ENCODE assay signal across 13 mouse cellular contexts in the genomic region with DNA sequence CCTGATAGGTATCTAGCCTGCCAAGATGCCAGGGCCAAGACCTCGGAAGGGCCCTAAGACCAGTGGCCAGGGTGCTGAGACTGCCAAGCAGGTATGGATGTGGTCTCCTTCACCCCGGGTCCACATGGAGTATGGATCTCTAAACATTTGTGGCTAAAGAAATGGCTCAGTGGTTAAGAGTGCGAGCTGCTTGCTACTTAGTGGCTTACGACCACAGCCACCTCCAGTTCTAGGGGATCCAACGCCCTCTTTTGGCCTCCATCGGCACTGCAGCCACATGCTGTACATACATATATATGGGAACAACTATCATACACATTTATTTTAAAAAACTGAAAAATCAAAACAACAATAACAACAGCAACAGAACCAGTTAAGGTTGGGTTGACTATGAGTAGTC. TPM values are rescaled to one million over a fixed set of nuclear protein-coding genes. Genes with fewer than 3 reads are reported as not detected.
DNase-seq lines count a peak whose midpoint lies in the region; ATAC-seq and TF ChIP-seq lines count a peak whose summit lies in the region.
"Had no signal": no experiment of that assay in that cellular context is flagged by ENCODE, and none has a peak within 500 bp of the region (broad histone marks: within the 10 kb centered on the region; RNA-seq: fewer than 3 reads in every experiment).

No protein-coding gene starts in this region.

- peak; percentile 43 for TF ChIP-seq CTCF in midbrain, postnatal 0 days (IDR thresholded peaks at IDR 0.05)
- peak in 2 of 3 experiments; percentile 34 to 41; a peak in 3 of 6 replicates for TF ChIP-seq CTCF in MEL (IDR thresholded peaks at IDR 0.05 in 2 of 3, conservative IDR thresholded peaks at IDR 0.05 in 1 of 3; ENCODE audit: control insufficient read depth in 1 of 3, insufficient read depth in 1 of 3, low read depth in 2 of 3, low read length in 3 of 3, poor library complexity in 1 of 3, severe bottlenecking in 1 of 3)

- H3K4me3 ChIP-seq in midbrain, postnatal 0 days (ENCODE audit: low read depth, low read length): no peak overlapping the region
- no peak overlapping the region for H3K4me3 ChIP-seq in midbrain, embryonic 15.5 days
- H3K4me3 ChIP-seq in MEL (ENCODE audit: control insufficient read depth in 1 of 2, insufficient read depth in 1 of 2, low read depth in 2 of 2, low read length in 2 of 2): no peak overlapping the region

- H3K79me2 ChIP-seq in MEL (ENCODE audit: control insufficient read depth, insufficient read depth, low read length, poor library complexity): peaks cover 7% of the 10 kb centered on the region

- H3K27ac ChIP-seq in midbrain, postnatal 0 days (ENCODE audit: low read depth, low read length): no peak overlapping the region
- H3K27ac ChIP-seq in midbrain, embryonic 15.5 days: no peak overlapping the region
- no peak overlapping the region for H3K27ac ChIP-seq in MEL (ENCODE audit: control insufficient read depth, low read depth, low read length)
- H3K27ac ChIP-seq: limb, embryonic 15.5 days; neural tube, embryonic 15.5 days had no signal

- WGBS in midbrain, postnatal 0 days: 97% methylated on average over 6 of the region's 6 CpGs
- WGBS in midbrain, embryonic 15.5 days: 97% methylated on average over 6 of the region's 6 CpGs

- peak; percentile 90 for DNase-seq in heart, adult 11 months
- DNase-seq in heart, postnatal 14 days: no peak
- no peak for DNase-seq in midbrain, postnatal 0 days (ENCODE audit: low spot score)
- peak; percentile 44 for DNase-seq in MEL (ENCODE audit: low read depth, low spot score)
- peak; percentile 18 for DNase-seq in thymus, postnatal 25 days
- DNase-seq in right cerebral cortex, postnatal 4 days: no peak
- DNase-seq: kidney, adult 8-10 months; layer of hippocampus, postnatal 36 days had no signal

- no peak; the same call in 1 of the 2 replicates for TF ChIP-seq RAD21 in MEL (IDR thresholded peaks at IDR 0.05; ENCODE audit: low read depth, low read length)

- no peak for ATAC-seq in midbrain, postnatal 0 days (ENCODE audit: low FRiP score)
- ATAC-seq in midbrain, embryonic 15.5 days (replicated peaks): no peak
- ATAC-seq: Patski had no signal

- H3K27me3 ChIP-seq in midbrain, postnatal 0 days (ENCODE audit: insufficient read depth, low read length): no peaks in the 10 kb centered on the region
- H3K27me3 ChIP-seq in midbrain, embryonic 15.5 days (replicated peaks): no peaks in the 10 kb centered on the region
- H3K27me3 ChIP-seq in MEL (ENCODE audit: control insufficient read depth in 1 of 2, insufficient read depth in 2 of 2, low read length in 2 of 2): no peaks in the 10 kb centered on the region
- H3K27me3 ChIP-seq: limb, embryonic 15.5 days; neural tube, embryonic 15.5 days; Patski had no signal

- TF ChIP-seq EP300 in MEL (IDR thresholded peaks at IDR 0.05; ENCODE audit: low read depth in 1 of 2, low read length in 2 of 2): no peak

- no peak overlapping the region for H3K4me2 ChIP-seq in midbrain, postnatal 0 days (ENCODE audit: low read depth, low read length, poor library complexity, severe bottlenecking)
- no peak overlapping the region for H3K4me2 ChIP-seq in midbrain, embryonic 15.5 days

- H3K36me3 ChIP-seq in midbrain, postnatal 0 days (ENCODE audit: insufficient read depth, low read length): peaks cover 16% of the 10 kb centered on the region
- peaks cover 10% of the 10 kb centered on the region for H3K36me3 ChIP-seq in midbrain, embryonic 15.5 days (replicated peaks)
- peaks cover 2 to 11% of the 10 kb centered on the region in 2 experiments; a peak in 3 of 4 replicates for H3K36me3 ChIP-seq in MEL (ENCODE audit: control insufficient read depth in 1 of 2, insufficient read depth in 2 of 2, low read length in 2 of 2)

- no peak for TF ChIP-seq POLR2A in MEL (IDR thresholded peaks at IDR 0.05; ENCODE audit: control insufficient read depth in 1 of 2, insufficient read depth in 1 of 2, low read depth in 1 of 2, low read length in 2 of 2, poor library complexity in 1 of 2)

- H3K4me1 ChIP-seq in midbrain, postnatal 0 days (ENCODE audit: insufficient read depth, low read length): no peaks in the 10 kb centered on the region
- H3K4me1 ChIP-seq in midbrain, embryonic 15.5 days: peaks cover 17% of the 10 kb centered on the region
- peaks cover 0 to 17% of the 10 kb centered on the region in 2 experiments; a peak in 3 of 4 replicates for H3K4me1 ChIP-seq in MEL (ENCODE audit: control insufficient read depth in 1 of 2, insufficient read depth in 2 of 2, low read length in 2 of 2)

- no peaks in the 10 kb centered on the region for H3K9me3 ChIP-seq in midbrain, postnatal 0 days (ENCODE audit: low read length)
- H3K9me3 ChIP-seq in midbrain, embryonic 15.5 days: no peaks in the 10 kb centered on the region
- H3K9me3 ChIP-seq in MEL (replicated peaks; ENCODE audit: insufficient read depth, low read length): no peaks in the 10 kb centered on the region
- H3K9me3 ChIP-seq: limb, embryonic 15.5 days; neural tube, embryonic 15.5 days had no signal

- intact Hi-C loops in heart, postnatal 14 days (cut with DNase I): loop anchor here (5.0 kb wide), 1 partner anchor 279 kb away; no protein-coding TSS in a partner anchor

- no peak overlapping the region for H3K9ac ChIP-seq in midbrain, postnatal 0 days (replicated peaks; ENCODE audit: low read length, poor library complexity, severe bottlenecking)
- no peak overlapping the region for H3K9ac ChIP-seq in midbrain, embryonic 15.5 days
- H3K9ac ChIP-seq in MEL (ENCODE audit: control insufficient read depth, low read depth, low read length, poor library complexity, severe bottlenecking): no peak overlapping the region
- H3K9ac ChIP-seq: limb, embryonic 15.5 days; neural tube, embryonic 15.5 days had no signal

TF ChIP-seq in MEL, 35 proteins besides CTCF, POLR2A, EP300 and RAD21:
- TF ChIP-seq CHD2 (IDR thresholded peaks at IDR 0.05; ENCODE audit: low read length) (no peak), SMC3 (IDR thresholded peaks at IDR 0.05; ENCODE audit: low read depth, low read length) (no peak), POLR2AphosphoS5 (IDR thresholded peaks at IDR 0.05; ENCODE audit: borderline replicate concordance, low read depth, low read length) (no peak), MAX (IDR thresholded peaks at IDR 0.05; ENCODE audit: low read length) (no peak), GATA1 (IDR thresholded peaks at IDR 0.05; ENCODE audit: low read depth, low read length) (no peak), GABPA (IDR thresholded peaks at IDR 0.05; ENCODE audit: low read depth, low read length) (no peak), ZNF384 (IDR thresholded peaks at IDR 0.05; ENCODE audit: low read depth, low read length) (no peak), USF2 (IDR thresholded peaks at IDR 0.05; ENCODE audit: borderline replicate concordance in 1 of 2, insufficient read depth in 1 of 2, low read depth in 1 of 2, low read length in 2 of 2) (no peak), SIN3A (IDR thresholded peaks at IDR 0.05; ENCODE audit: low read length) (no peak)

RNA-seq across cellular contexts. Expression of a gene that starts 1.8 kb away (rescaled TPM):
- total RNA-seq in heart, postnatal 14 days (2021): 10 to 100 TPM; 14.6 to 17.6 TPM
- total RNA-seq in midbrain, postnatal 0 days (2014; rRNA removed): 36.1 and 45.5 TPM in 2 replicates
- polyA plus RNA-seq in midbrain, postnatal 0 days (2015; fragmentation: Nextera tagmentation; extraction: Ambion mirVana): 19.9 and 20.2 TPM in 2 replicates
- polyA plus RNA-seq in midbrain, embryonic 15.5 days (2015; fragmentation: Nextera tagmentation; extraction: Ambion mirVana): 19.7 and 24.4 TPM in 2 replicates
- 35.6 and 37.0 TPM in 2 replicates for total RNA-seq in MEL (2012; rRNA removed)
- 10 to 100 TPM in 1 of 2 experiments, not detected in 1; 50.3 TPM for polyA plus RNA-seq in MEL (2012; ENCODE audit: insufficient read depth in 1 of 2, insufficient read length in 2 of 2, low read depth in 1 of 2, low replicate concordance in 2 of 2, missing spikeins in 1 of 2)

RNA-seq across cellular contexts. Expression of a gene that starts 42.3 kb away (rescaled TPM):
- under 1 TPM in 1 of 2 experiments, not detected in 1; 0.71 TPM for total RNA-seq in heart, postnatal 14 days (2021)
- 0.14 and 0.27 TPM in 2 replicates for total RNA-seq in midbrain, postnatal 0 days (2014; rRNA removed)
- 0.23 and 0.78 TPM in 2 replicates for polyA plus RNA-seq in midbrain, postnatal 0 days (2015; fragmentation: Nextera tagmentation; extraction: Ambion mirVana)
- polyA plus RNA-seq in midbrain, embryonic 15.5 days (2015; fragmentation: Nextera tagmentation; extraction: Ambion mirVana): 0.98 and 1.7 TPM in 2 replicates
- 22.2 and 24.4 TPM in 2 replicates for total RNA-seq in MEL (2012; rRNA removed)
- 10 to 100 TPM in 1 of 2 experiments, not detected in 1; 26.8 TPM for polyA plus RNA-seq in MEL (2012; ENCODE audit: insufficient read depth in 1 of 2, insufficient read length in 2 of 2, low read depth in 1 of 2, low replicate concordance in 2 of 2, missing spikeins in 1 of 2)
- total RNA-seq: gastrocnemius, adult 8-10 months had no signal

RNA-seq across cellular contexts. Expression of a gene that starts 42.4 kb away (rescaled TPM):
- total RNA-seq in heart, postnatal 14 days (2021): 10 to 100 TPM; 20.6 to 21.4 TPM
- 33.7 and 42.6 TPM in 2 replicates for total RNA-seq in midbrain, postnatal 0 days (2014; rRNA removed)
- polyA plus RNA-seq in midbrain, postnatal 0 days (2015; fragmentation: Nextera tagmentation; extraction: Ambion mirVana): 57.4 and 60.9 TPM in 2 replicates
- 77.2 and 78.1 TPM in 2 replicates for polyA plus RNA-seq in midbrain, embryonic 15.5 days (2015; fragmentation: Nextera tagmentation; extraction: Ambion mirVana)
- 56.2 and 71.8 TPM in 2 replicates for total RNA-seq in MEL (2012; rRNA removed)
- polyA plus RNA-seq in MEL (2012; ENCODE audit: insufficient read depth in 1 of 2, insufficient read length in 2 of 2, low read depth in 1 of 2, low replicate concordance in 2 of 2, missing spikeins in 1 of 2): 10 to 100 TPM in 1 of 2 experiments, not detected in 1; 66.8 TPM

Comparison
In these comparisons a context has a peak if more than half of its experiments do, and no peak if none do; other contexts are left out.
1. DNase-seq: peak in heart, adult 11 months (single experiment), MEL (single experiment) and thymus, postnatal 25 days (single experiment); none in heart, postnatal 14 days (0 of 2), midbrain, postnatal 0 days (single experiment) and right cerebral cortex, postnatal 4 days (single experiment).
2. RNA of a gene that starts 42.3 kb away (total RNA-seq): 22.2 to 24.4 TPM in MEL; 0.71 TPM in heart, postnatal 14 days and 0.14 to 0.27 TPM in midbrain, postnatal 0 days; every median in the first group is over 10 times any median in the second.